Mouse (Mus musculus) hindbrain, embryonic 11.5 days (tissue): Measurements from ENCODE around the gene Nup133. TPM values are rescaled to one million over a fixed set of nuclear protein-coding genes. Genes with fewer than 3 reads are reported as not detected.
"Not testable (repeated sequence)": the region's sequence is repeated elsewhere in the genome, so short reads cannot be mapped to it uniquely, and the experiment has no call there.

Experiments
- ATAC-seq: fragments of 200-750 bp; cut with Nextera tagmentation; 2 replicates; pipeline ENCODE4 v1.8.0; 2017; ENCODE audit warnings: mild to moderate bottlenecking, moderate TSS enrichment, moderate library complexity; ENCODE audit not compliant: low FRiP score
- DNase-seq: peaks from one replicate; pipeline ENCODE4 v3.0.0-alpha.2; 2015; ENCODE audit warnings: low spot score
- H3K27ac ChIP-seq: fragments of 300-500 bp; sonication (generic); 2 replicates; pipeline ENCODE4 v1.5.1; 2014; ENCODE audit warnings: mild to moderate bottlenecking, low read depth, low read length
- H3K27me3 ChIP-seq: fragments of 300-500 bp; sonication (generic); 2 replicates; pipeline ENCODE4 v1.6.1; 2014; ENCODE audit warnings: mild to moderate bottlenecking, low read length, moderate library complexity, mixed read lengths; ENCODE audit not compliant: control insufficient read depth, insufficient read depth
- H3K36me3 ChIP-seq: fragments of 300-500 bp; sonication (generic); 2 replicates; pipeline ENCODE4 v1.6.1; 2014; ENCODE audit warnings: mild to moderate bottlenecking, low read length, moderate library complexity, mixed read lengths; ENCODE audit not compliant: control insufficient read depth, insufficient read depth
- H3K4me1 ChIP-seq: fragments of 300-500 bp; sonication (generic); replicated peaks from 2 replicates; pipeline ENCODE4 v1.6.1; 2014; ENCODE audit warnings: low read length, mixed read lengths; ENCODE audit not compliant: control insufficient read depth, insufficient read depth
- H3K4me2 ChIP-seq: fragments of 300-500 bp; sonication (generic); replicated peaks from 2 replicates; pipeline ENCODE4 v1.6.1; 2014; ENCODE audit warnings: mild to moderate bottlenecking, low read depth, low read length
- H3K4me3 ChIP-seq: fragments of 300-500 bp; sonication (generic); 2 replicates; pipeline ENCODE4 v1.5.1; 2014; ENCODE audit warnings: low read depth, low read length
- H3K9ac ChIP-seq: fragments of 300-500 bp; sonication (generic); 2 replicates; pipeline ENCODE4 v1.6.1; 2014; ENCODE audit warnings: low read depth, low read length
- H3K9me3 ChIP-seq: fragments of 300-500 bp; sonication (generic); 2 replicates; pipeline ENCODE4 v1.6.1; 2016; ENCODE audit warnings: low read length; ENCODE audit not compliant: control insufficient read depth
- WGBS: fragments of 180-500 bp; shearing (Covaris S2); extraction: QIAGEN DNeasy Blood & Tissue Kit; methylation state at CpG from one replicate; pipeline ENCODE4 v1.1.7; 2014; 5-methylcytosine and 5-hydroxymethylcytosine counted together
- polyA plus RNA-seq: library from polyadenylated mRNA; unstranded; fragments of >200 nt; fragmentation: Nextera tagmentation; extraction: Ambion mirVana; gene quantifications from 2 replicates; pipeline ENCODE4 v1.2.1, GENCODE M21; 2014

Nup133 gene
- polyA plus RNA-seq, 1 experiment from 2014 or later, result 52.3 TPM

DNA sequence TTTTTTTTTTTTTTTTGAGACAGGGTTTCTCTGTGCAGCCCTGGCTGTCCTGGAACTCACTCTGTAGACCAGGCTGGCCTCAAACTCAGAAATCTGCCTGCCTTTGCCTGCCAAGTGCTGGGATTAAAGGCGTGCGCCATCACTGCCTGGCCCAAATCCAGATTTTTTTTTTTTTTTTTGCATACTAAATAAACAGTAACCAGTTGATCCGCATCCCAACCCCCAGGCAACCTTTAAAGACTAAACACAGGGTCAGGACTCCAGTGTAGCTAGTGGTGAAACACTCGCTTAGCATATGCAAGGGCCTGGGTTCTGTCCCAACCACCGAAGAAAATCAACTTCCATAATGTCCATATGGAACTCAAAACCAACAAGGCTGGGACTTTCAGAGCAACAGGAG, 11.5 kb upstream of the Nup133 start:
- H3K4me3 ChIP-seq, H3K27ac ChIP-seq, H3K4me1 ChIP-seq, H3K9ac ChIP-seq, H3K4me2 ChIP-seq, H3K9me3 ChIP-seq, H3K36me3 ChIP-seq, DNase-seq, H3K27me3 ChIP-seq, ATAC-seq: not testable (repeated sequence)
- 94% methylated on average over 5 of the region's 5 CpGs for WGBS

DNA sequence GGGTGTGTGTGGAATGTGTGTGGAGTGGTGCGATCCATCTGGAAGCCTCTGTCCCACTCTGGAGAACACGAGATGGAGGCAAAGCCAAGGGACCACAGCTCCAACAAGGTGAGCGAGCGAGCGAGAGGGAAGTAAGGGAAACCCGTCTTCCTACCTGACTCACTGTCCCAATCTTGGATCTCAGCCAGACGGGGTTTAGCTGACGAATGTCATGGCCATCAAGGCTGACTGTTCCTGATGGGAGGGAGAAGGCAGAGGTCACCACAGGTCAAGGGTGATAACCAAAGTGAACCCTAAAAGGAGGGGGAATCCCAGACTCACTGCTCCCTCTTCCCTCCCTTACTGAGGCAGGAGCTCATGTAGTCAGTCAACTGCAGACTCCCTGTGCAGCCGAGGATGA, 11.0 kb upstream of the Nup133 start:
- Histone ChIP-seq H3K4me1 (no peaks in the 10 kb centered on the region; the same call in 1 of the 2 replicates), H3K4me3 (no peak overlapping the region), H3K9me3 (no peaks in the 10 kb centered on the region), H3K36me3 (no peaks in the 10 kb centered on the region), H3K4me2 (no peak overlapping the region), H3K9ac (no peak overlapping the region), H3K27ac (no peak overlapping the region), H3K27me3 (no peaks in the 10 kb centered on the region)
- ATAC-seq (no peak), DNase-seq (no peak)
- 87% methylated on average over 9 of the region's 9 CpGs for WGBS

DNA sequence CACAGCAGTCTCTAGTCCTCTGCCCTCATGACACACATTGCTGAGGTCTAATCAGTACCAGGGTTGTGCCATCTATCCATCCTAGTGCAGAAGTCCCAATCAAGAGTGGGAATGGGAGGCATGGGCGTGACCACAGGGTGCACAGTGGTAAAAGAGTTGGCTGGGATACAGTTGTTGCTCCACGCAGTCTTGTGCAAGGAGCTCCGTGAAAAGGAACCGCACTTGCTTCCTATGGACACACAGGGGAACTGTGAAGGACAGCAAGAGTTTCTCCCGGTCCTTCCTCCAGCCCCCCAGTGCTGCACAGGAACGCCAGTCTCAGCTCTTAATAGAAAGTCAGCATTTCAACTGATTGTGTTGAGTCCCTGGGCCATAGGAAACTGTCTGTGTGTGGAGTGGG, 10.4 kb upstream of the Nup133 start:
- no peak for DNase-seq
- Histone ChIP-seq H3K36me3 (no peaks in the 10 kb centered on the region), H3K4me3 (no peak overlapping the region), H3K9me3 (no peaks in the 10 kb centered on the region), H3K27me3 (no peaks in the 10 kb centered on the region), H3K27ac (no peak overlapping the region), H3K9ac (no peak overlapping the region), H3K4me1 (no peaks in the 10 kb centered on the region; the same call in 1 of the 2 replicates), H3K4me2 (no peak overlapping the region)
- ATAC-seq, result no peak
- WGBS, result 92% methylated on average over 6 of the region's 6 CpGs

DNA sequence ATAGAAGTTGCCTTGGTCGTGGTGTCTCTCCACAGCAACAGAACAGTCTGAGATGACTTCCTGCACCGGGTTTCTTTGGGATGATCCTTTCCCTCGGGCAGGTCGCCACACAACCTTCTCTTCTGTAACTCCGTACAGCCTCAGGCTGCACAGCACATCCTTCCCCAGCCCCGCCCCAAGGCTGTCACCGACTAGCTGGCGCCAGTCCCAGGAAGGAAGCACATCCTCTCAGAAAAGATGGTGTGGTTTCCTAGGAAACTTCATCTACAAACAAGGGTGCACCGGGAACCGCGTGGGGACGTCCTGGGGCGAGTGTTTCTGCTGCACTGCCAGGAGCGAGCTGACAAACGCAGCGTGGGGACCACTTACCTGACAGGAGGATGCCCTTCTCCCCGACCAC, 9.1 kb upstream of the Nup133 start:
- Histone ChIP-seq H3K4me3 (no peak overlapping the region), H3K4me1 (no peaks in the 10 kb centered on the region; the same call in 1 of the 2 replicates), H3K4me2 (no peak overlapping the region), H3K36me3 (no peaks in the 10 kb centered on the region), H3K27me3 (no peaks in the 10 kb centered on the region), H3K27ac (no peak overlapping the region), H3K9me3 (no peaks in the 10 kb centered on the region), H3K9ac (no peak overlapping the region)
- 80% methylated on average over 17 of the region's 17 CpGs for WGBS
- ATAC-seq (no peak), DNase-seq (no peak)

DNA sequence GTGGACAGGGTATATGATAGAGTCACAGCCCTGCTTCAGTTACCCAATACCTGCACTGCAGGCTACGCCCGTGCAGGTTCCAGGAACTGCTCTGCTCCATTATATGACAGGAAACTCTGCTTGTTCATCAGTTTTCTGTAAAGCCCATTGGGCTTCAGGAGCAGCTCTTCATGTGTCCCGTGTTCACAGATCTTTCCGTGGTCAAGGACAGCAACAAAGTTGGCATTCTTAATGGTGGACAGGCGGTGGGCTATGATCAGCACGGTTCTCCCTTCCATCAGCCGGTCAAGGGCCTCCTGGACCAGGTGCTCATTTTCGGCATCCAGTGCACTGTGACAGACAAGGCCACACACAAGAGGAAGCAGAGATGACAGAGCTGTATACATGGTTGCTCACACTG, 5.2 kb upstream of the Nup133 start:
- no peak for DNase-seq
- ATAC-seq, result no peak
- H3K27me3 ChIP-seq, result no peaks in the 10 kb centered on the region
- WGBS, result 94% methylated on average over 8 of the region's 8 CpGs
- no peaks in the 10 kb centered on the region for H3K36me3 ChIP-seq
- no peak overlapping the region for H3K4me3 ChIP-seq
- no peak overlapping the region for H3K4me2 ChIP-seq
- no peak overlapping the region for H3K9ac ChIP-seq
- peaks cover 2% of the 10 kb centered on the region; the same call in 1 of the 2 replicates for H3K4me1 ChIP-seq
- no peak overlapping the region for H3K27ac ChIP-seq
- H3K9me3 ChIP-seq, result no peaks in the 10 kb centered on the region

DNA sequence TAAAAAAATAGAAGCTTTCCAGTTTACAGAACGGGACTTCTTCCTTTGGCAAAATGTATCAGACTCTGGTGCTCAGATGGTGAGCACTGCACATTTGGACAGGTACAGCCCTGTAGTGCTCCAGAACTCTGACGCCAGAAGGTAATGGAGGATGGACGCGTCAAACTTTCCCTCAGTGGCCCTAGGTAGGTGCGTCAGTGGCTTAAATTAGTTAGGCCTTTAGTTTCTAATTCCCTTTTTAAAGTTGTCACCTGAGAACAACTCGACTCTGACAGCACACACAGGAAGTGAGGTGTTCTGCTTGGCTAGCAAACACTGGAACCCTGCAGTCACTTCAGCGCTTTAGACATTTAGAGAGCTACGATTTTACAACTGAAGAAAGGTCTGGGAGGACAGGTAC, 4.6 kb upstream of the Nup133 start:
- H3K4me1 ChIP-seq, result peaks cover 2% of the 10 kb centered on the region; the same call in 1 of the 2 replicates
- ATAC-seq (no peak), DNase-seq (no peak)
- no peaks in the 10 kb centered on the region for H3K27me3 ChIP-seq
- 89% methylated on average over 8 of the region's 8 CpGs for WGBS
- H3K27ac ChIP-seq, result no peak overlapping the region
- H3K36me3 ChIP-seq, result no peaks in the 10 kb centered on the region
- no peak overlapping the region for H3K4me3 ChIP-seq
- no peak overlapping the region for H3K9ac ChIP-seq
- H3K9me3 ChIP-seq, result no peaks in the 10 kb centered on the region
- no peak overlapping the region for H3K4me2 ChIP-seq

DNA sequence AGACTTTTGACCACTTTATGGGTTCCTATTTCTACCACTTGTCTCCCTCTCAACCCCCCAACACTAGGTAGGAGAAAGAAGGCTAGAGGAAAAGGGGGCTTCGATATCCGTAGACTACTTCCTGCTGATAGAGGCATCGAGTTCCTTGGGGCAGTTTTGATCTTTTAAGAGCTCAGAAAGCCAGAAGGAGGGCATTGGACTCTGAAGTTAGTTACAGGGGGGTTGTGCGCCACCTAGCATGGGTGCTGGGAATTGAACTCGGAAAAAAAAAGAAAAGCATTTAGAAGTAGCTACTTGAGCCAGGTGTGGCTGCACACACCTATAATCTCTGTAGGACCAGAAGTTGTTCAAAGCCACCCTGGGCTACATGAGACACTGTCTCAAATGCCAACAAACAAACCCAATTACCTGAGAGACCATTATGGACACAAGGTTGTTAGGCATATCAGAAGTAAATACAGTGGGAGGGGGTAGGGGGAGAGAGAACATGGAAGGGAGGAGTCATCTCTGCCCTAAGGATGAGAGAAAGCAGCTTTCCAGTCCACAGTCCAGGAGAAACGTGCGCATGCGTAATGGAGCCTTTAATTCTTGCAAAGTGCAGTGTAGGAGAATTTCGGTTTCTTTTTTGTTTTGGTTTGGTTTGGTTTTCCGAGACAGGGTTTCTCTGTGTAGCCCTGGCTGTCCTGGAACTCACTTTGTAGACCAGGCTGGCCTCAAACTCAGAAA, 1.2 kb upstream of the Nup133 start:
- H3K27ac ChIP-seq, result no peak overlapping the region
- WGBS, result 34% methylated on average over 10 of the region's 10 CpGs

DNA sequence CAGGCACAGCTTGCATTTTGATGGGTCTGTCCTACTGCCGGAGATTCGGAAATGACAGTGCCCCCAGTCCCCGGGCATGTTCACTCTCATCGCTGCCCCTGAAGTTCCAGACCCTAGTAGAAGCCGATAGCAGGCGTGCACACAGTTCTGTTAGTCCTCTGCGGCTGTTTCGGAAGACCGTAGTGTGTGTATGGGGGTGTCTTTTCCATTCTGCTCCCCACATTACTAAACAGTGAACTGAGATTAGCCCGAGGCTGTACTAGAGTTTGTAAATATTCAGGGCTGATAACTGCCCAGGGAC, 571 bp upstream of the Nup133 start:
- H3K9ac ChIP-seq, result peak overlapping the region; percentile 67
- H3K4me3 ChIP-seq, result peak overlapping the region; percentile 98

More for the DNA sequence above, 1.2 kb upstream of the Nup133 start:
- Histone ChIP-seq H3K27me3 (no peaks in the 10 kb centered on the region), H3K4me1 (0 out of 2 replicates have a peak, but pooled peaks cover 2% of the 10 kb centered on the region), H3K9ac (peak overlapping the region; percentile 67), H3K36me3 (no peaks in the 10 kb centered on the region), H3K9me3 (no peaks in the 10 kb centered on the region), H3K4me3 (peak overlapping the region; percentile 98), H3K4me2 (peak overlapping the region; percentile 82)
- peak; percentile 72 for DNase-seq
- 0 out of 2 replicates have a peak, but pooled peaks have one; percentile 15 for ATAC-seq

DNA sequence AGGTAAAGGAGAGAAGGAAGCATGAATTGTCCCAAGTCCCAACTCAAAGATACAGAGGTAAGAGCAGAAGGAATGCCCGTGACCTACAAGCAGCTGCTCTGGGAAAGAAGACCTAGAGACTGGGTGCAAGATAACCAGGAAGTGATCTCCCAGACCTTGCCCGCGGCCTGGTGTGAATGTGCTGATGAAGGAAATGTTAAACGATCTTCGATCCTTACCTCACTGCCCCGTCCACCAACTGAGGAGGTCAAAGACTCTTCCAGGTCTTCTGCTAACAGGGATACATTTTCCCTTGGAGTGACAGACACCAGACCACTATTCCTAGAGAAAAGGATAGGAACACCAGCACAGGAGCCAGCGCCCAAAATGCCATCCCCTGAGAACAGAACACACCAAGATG, 20.0 kb downstream of the Nup133 start:
- WGBS, result 92% methylated on average over 7 of the region's 7 CpGs
- Histone ChIP-seq H3K27me3 (no peaks in the 10 kb centered on the region), H3K9me3 (no peaks in the 10 kb centered on the region), H3K36me3 (peaks cover 8% of the 10 kb centered on the region; the same call in 1 of the 2 replicates), H3K4me3 (no peak overlapping the region), H3K4me1 (no peaks in the 10 kb centered on the region), H3K27ac (no peak overlapping the region), H3K4me2 (no peak overlapping the region), H3K9ac (no peak overlapping the region)
- ATAC-seq (no peak), DNase-seq (no peak)

More for the DNA sequence above, 571 bp upstream of the Nup133 start:
- ATAC-seq (0 out of 2 replicates have a peak, but pooled peaks have one; percentile 49), DNase-seq (no peak)
- Histone ChIP-seq H3K27me3 (no peaks in the 10 kb centered on the region), H3K4me1 (0 out of 2 replicates have a peak, but pooled peaks cover 2% of the 10 kb centered on the region), H3K36me3 (no peaks in the 10 kb centered on the region), H3K27ac (peak overlapping the region; percentile 32; the same call in 1 of the 2 replicates), H3K4me2 (peak overlapping the region; percentile 82), H3K9me3 (no peaks in the 10 kb centered on the region)
- 5% methylated on average over 10 of the region's 10 CpGs for WGBS
